Mouse (Mus musculus) MEL (cell line): Measurements from ENCODE around the gene Cflar.

ENCODE experiments used
- CHD1 ChIP-seq: IDR thresholded peaks from 2 replicates; pipeline ENCODE4 v1.6.1; 2012; ENCODE audit warnings: low read depth, mild to moderate bottlenecking, inconsistent platforms, low read length, improper control_type of control experiment
- CTCF ChIP-seq, 3 experiments: IDR thresholded peaks in 2 of 3; conservative IDR thresholded peaks in 1 of 3; 2 replicates each; pipeline ENCODE4 v1.5.1; 2011 to 2012; ENCODE audit warnings: low read length in 3 of 3, low read depth in 2 of 3, mild to moderate bottlenecking in 2 of 3, improper control_type of control experiment in 1 of 3, inconsistent platforms in 1 of 3, mixed read lengths in 1 of 3, moderate library complexity in 1 of 3; ENCODE audit not compliant: control insufficient read depth in 1 of 3, insufficient read depth in 1 of 3, poor library complexity in 1 of 3, severe bottlenecking in 1 of 3
- JUND ChIP-seq: IDR thresholded peaks from 2 replicates; pipeline ENCODE4 v1.6.1; 2011; ENCODE audit warnings: low read depth, mild to moderate bottlenecking, improper control_type of control experiment, low read length
- KAT2A ChIP-seq: conservative IDR thresholded peaks from 2 replicates; pipeline ENCODE4 v1.6.1; 2012; ENCODE audit warnings: low read depth, low read length, improper control_type of control experiment, inconsistent platforms
- MAX ChIP-seq: IDR thresholded peaks from 2 replicates; pipeline ENCODE4 v1.6.1; 2011; ENCODE audit warnings: low read length, improper control_type of control experiment
- MYC ChIP-seq: IDR thresholded peaks from 2 replicates; pipeline ENCODE4 v1.6.1; 2011; ENCODE audit warnings: low read depth, mild to moderate bottlenecking, low read length, improper control_type of control experiment, moderate library complexity
- POLR2A ChIP-seq, 2 experiments: IDR thresholded peaks; 2 replicates each; pipeline ENCODE4 v1.6.1; 2011 to 2012; ENCODE audit warnings: low read length in 2 of 2, mild to moderate bottlenecking in 2 of 2, control low read depth in 1 of 2, improper control_type of control experiment in 1 of 2, low read depth in 1 of 2, moderate library complexity in 1 of 2; ENCODE audit not compliant: control insufficient read depth in 1 of 2, insufficient read depth in 1 of 2, poor library complexity in 1 of 2
- ZKSCAN1 ChIP-seq: IDR thresholded peaks from 2 replicates; pipeline ENCODE4 v1.6.1; 2012; ENCODE audit warnings: low read depth, mild to moderate bottlenecking, inconsistent platforms, low read length, improper control_type of control experiment, moderate library complexity

GRCm38 (mm10) chr1:58743252-58743651, 31.9 kb downstream of the Cflar start:
- TF ChIP-seq MYC (peak; percentile 89), CHD1 (no peak), ZKSCAN1 (no peak), KAT2A (no peak), CTCF (IDR thresholded peaks at IDR 0.05 in 2 of 3, conservative IDR thresholded peaks at IDR 0.05 in 1 of 3; ENCODE audit: control insufficient read depth in 1 of 3, insufficient read depth in 1 of 3, low read depth in 2 of 3, low read length in 3 of 3, poor library complexity in 1 of 3, severe bottlenecking in 1 of 3) (no peak), POLR2A (IDR thresholded peaks at IDR 0.05; ENCODE audit: control insufficient read depth in 1 of 2, insufficient read depth in 1 of 2, low read depth in 1 of 2, low read length in 2 of 2, poor library complexity in 1 of 2) (peak in 1 of 2 experiments; percentile 48; a peak in 1 of 4 replicates), MAX (0 out of 2 replicates have a peak, but pooled peaks have one; percentile 64), JUND (no peak)
